Mouse (Mus musculus) liver, embryonic 14.5 days (tissue): ENCODE results near the gene Crocc. TPM values are rescaled to one million over a fixed set of nuclear protein-coding genes. Genes with fewer than 3 reads are reported as not detected.

Source experiments
- ATAC-seq: fragments of 200-750 bp; cut with Nextera tagmentation; 2 replicates; pipeline ENCODE4 v1.8.0; 2017; ENCODE audit warnings: moderate number of reproducible peaks, mild to moderate bottlenecking, moderate library complexity; ENCODE audit not compliant: insufficient read depth
- DNase-seq, 3 experiments: peaks; one replicate each; pipeline ENCODE4 v3.0.0-alpha.2; 2012 to 2013; ENCODE audit warnings: low read depth in 3 of 3, low spot score in 3 of 3
- H3K27ac ChIP-seq: fragments of 300-500 bp; sonication (generic); 2 replicates; pipeline ENCODE4 v1.5.1; 2014; ENCODE audit warnings: moderate library complexity, mild to moderate bottlenecking, control low read depth, inconsistent platforms
- H3K27me3 ChIP-seq: fragments of 300-500 bp; sonication (generic); 2 replicates; pipeline ENCODE4 v1.6.1; 2014; ENCODE audit warnings: mild to moderate bottlenecking, low read length, moderate library complexity; ENCODE audit not compliant: control insufficient read depth, insufficient read depth
- H3K36me3 ChIP-seq: fragments of 300-500 bp; sonication (generic); replicated peaks from 2 replicates; pipeline ENCODE4 v1.6.1; 2014; ENCODE audit warnings: low read depth; ENCODE audit not compliant: control insufficient read depth, insufficient read depth
- H3K4me1 ChIP-seq, 2 experiments: fragments of 200-500 bp in 1 of 2; fragments of 300-500 bp in 1 of 2; sonication (generic) in 1 of 2; replicated peaks; 2 replicates each; pipeline ENCODE4 v1.6.1; 2012 to 2014; ENCODE audit warnings: antibody characterized with exemption in 1 of 2, inconsistent platforms in 1 of 2, low read length in 1 of 2; ENCODE audit not compliant: control insufficient read depth in 2 of 2, insufficient read depth in 2 of 2
- H3K4me2 ChIP-seq: fragments of 300-500 bp; sonication (generic); 2 replicates; pipeline ENCODE4 v1.6.1; 2014; ENCODE audit warnings: low read depth, mild to moderate bottlenecking, control low read depth, moderate library complexity
- H3K4me3 ChIP-seq, 2 experiments: fragments of 200-500 bp in 1 of 2; fragments of 300-500 bp in 1 of 2; sonication (generic) in 1 of 2; 2 replicates each; pipeline ENCODE4 v1.5.1; 2012 to 2014; ENCODE audit warnings: low read depth in 2 of 2, low read length in 2 of 2, mild to moderate bottlenecking in 2 of 2, control low read depth in 1 of 2, inconsistent platforms in 1 of 2, moderate library complexity in 1 of 2; ENCODE audit not compliant: insufficient read depth in 1 of 2
- H3K9ac ChIP-seq: fragments of 300-500 bp; sonication (generic); replicated peaks from 2 replicates; pipeline ENCODE4 v1.6.1; 2014; ENCODE audit warnings: mild to moderate bottlenecking, control low read depth, moderate library complexity
- H3K9me3 ChIP-seq: fragments of 300-500 bp; sonication (generic); 2 replicates; pipeline ENCODE4 v1.6.1; 2016; ENCODE audit warnings: low read length, mixed read lengths; ENCODE audit not compliant: control insufficient read depth
- CTCF ChIP-seq: IDR thresholded peaks from 2 replicates; pipeline ENCODE4 v1.5.1; 2016; ENCODE audit warnings: antibody characterized with exemption, low read depth, control low read depth
- EP300 ChIP-seq: IDR thresholded peaks from 2 replicates; pipeline ENCODE4 v1.6.1; 2016; ENCODE audit warnings: antibody characterized with exemption, low read depth
- WGBS: fragments of 180-500 bp; shearing (Covaris S2); extraction: QIAGEN DNeasy Blood & Tissue Kit; methylation state at CpG from one replicate; pipeline ENCODE4 v1.1.7; 2014; ENCODE audit not compliant: insufficient replicate concordance; 5-methylcytosine and 5-hydroxymethylcytosine counted together
- polyA plus RNA-seq, 2 experiments: library from polyadenylated mRNA; depleted of rRNA in 1 of 2; stranded (reverse) in 1 of 2; unstranded in 1 of 2; fragments of >200 nt; fragmentation: Nextera tagmentation in 1 of 2; extraction: Ambion mirVana in 1 of 2; gene quantifications; 2 replicates each; pipeline versions ENCODE4 v1.2.1 to v1.2.3; 2012 to 2014

Gene Crocc
- polyA plus RNA-seq, 2 experiments, result 0.53 to 1.7 TPM

DNA sequence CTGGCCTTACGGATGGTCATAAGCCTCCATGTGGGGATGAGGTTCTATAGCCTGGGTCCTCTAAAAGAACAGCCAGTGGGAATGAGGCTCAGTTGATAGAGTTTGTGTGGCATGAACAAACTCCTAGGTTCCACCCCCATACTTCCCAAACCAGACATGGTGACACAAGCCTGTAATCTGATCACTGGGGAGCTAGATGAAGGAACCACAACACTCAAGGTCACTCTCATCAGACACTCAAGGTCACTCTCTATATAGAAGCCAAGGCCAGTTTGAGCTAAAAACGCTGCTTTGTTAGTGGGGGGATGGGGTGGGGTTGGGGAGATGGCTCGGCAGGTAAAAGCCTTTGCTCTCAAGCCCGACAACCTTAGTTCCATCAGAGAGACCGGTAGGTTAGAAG is 39.6 kb upstream of the Crocc start:
- WGBS, result 63% methylated on average over 5 of the region's 5 CpGs
- no peak for DNase-seq
- Histone ChIP-seq H3K9me3 (no peaks in the 10 kb centered on the region), H3K4me3 (no peak overlapping the region), H3K27me3 (no peaks in the 10 kb centered on the region), H3K36me3 (no peaks in the 10 kb centered on the region), H3K4me1 (peaks cover 7 to 13% of the 10 kb centered on the region in 2 experiments; a peak in 3 of 4 replicates), H3K9ac (no peak overlapping the region), H3K4me2 (no peak overlapping the region), H3K27ac (no peak overlapping the region)
- no peak for TF ChIP-seq EP300
- TF ChIP-seq CTCF, result no peak
- ATAC-seq, result no peak

DNA sequence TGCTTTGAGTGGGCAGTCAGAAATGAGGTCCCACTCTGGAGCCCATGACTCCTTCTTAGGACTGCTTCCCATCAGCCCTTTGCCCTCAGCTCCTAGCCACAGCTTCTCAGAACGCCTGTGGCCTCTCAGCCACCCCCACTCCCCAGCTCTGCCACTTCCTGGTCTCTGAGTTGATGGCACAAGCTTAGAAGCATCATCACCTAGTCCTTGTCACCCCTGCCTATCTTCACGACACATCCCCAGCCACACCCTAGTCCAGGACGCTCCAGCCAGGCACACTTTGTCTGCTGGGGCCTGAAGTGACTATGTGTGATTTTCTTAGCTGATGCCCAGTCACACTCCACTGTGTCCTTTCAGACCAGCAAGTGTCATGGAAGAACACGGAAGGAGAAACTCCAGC is 38.6 kb upstream of the Crocc start:
- no peaks in the 10 kb centered on the region for H3K9me3 ChIP-seq
- H3K9ac ChIP-seq, result no peak overlapping the region
- H3K27me3 ChIP-seq, result no peaks in the 10 kb centered on the region
- no peak overlapping the region for H3K4me2 ChIP-seq
- 7% methylated on average over 4 of the region's 4 CpGs for WGBS
- H3K27ac ChIP-seq, result no peak overlapping the region
- no peaks in the 10 kb centered on the region for H3K36me3 ChIP-seq
- ATAC-seq (peak; percentile 61), DNase-seq (no peak)
- H3K4me1 ChIP-seq, result peaks cover 7 to 13% of the 10 kb centered on the region in 2 experiments; a peak in 3 of 4 replicates
- TF ChIP-seq EP300 (no peak), CTCF (no peak)
- H3K4me3 ChIP-seq, result no peak overlapping the region

DNA sequence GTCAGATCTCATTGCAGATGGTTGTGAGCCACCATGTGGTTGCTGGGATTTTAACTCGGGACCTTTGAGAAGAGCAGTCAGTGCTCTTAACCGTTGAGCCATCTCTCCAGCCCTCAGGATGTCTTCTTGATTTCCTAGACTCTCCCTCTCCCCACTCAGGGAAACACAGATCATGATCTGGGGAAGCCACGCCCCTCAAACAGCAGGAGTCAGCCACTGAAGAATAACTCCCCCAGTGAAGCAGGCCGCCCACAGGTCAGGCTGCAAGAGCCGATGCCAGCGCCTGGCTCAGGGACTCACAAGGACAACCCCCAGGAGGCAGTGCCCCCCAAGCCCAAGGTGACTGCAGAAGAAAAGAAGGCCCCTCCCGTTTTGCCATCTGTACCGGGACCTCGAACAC is 36.4 kb upstream of the Crocc start:
- no peak for ATAC-seq
- no peak for DNase-seq
- Histone ChIP-seq H3K4me1 (peaks cover 7 to 13% of the 10 kb centered on the region in 2 experiments; a peak in 3 of 4 replicates), H3K4me2 (no peak overlapping the region), H3K27me3 (no peaks in the 10 kb centered on the region), H3K9ac (no peak overlapping the region), H3K27ac (no peak overlapping the region), H3K4me3 (no peak overlapping the region), H3K9me3 (no peaks in the 10 kb centered on the region), H3K36me3 (no peaks in the 10 kb centered on the region)
- TF ChIP-seq EP300, result no peak
- TF ChIP-seq CTCF, result no peak
- 27% methylated on average over 9 of the region's 9 CpGs for WGBS

DNA sequence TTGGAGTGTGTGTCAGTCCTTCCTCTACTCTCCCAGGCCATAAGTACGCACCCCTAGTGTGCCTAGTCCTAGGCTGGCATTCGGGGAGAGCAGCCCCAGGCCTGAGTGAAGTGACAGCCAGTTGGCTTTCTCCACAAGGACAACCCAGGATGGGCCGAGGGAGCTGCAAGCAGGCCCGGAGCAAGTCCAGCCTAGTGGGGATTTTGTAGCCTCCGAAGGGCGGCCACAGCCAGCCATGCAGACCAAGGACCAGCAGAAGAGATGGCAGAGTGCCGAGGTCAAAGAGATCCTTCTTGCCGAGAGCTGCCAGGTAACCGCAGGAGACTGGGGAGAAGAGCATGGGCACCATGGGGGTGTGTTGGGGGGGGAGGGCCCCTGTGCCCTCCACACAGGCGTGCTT is 34.7 kb upstream of the Crocc start:
- Histone ChIP-seq H3K4me2 (no peak overlapping the region), H3K9me3 (no peaks in the 10 kb centered on the region), H3K4me3 (no peak overlapping the region), H3K9ac (no peak overlapping the region), H3K27me3 (no peaks in the 10 kb centered on the region), H3K27ac (no peak overlapping the region), H3K4me1 (peaks cover 7 to 13% of the 10 kb centered on the region in 2 experiments; a peak in 3 of 4 replicates), H3K36me3 (no peaks in the 10 kb centered on the region)
- 72% methylated on average over 10 of the region's 10 CpGs for WGBS
- TF ChIP-seq CTCF (no peak), EP300 (no peak)
- ATAC-seq, result no peak
- DNase-seq, result no peak

DNA sequence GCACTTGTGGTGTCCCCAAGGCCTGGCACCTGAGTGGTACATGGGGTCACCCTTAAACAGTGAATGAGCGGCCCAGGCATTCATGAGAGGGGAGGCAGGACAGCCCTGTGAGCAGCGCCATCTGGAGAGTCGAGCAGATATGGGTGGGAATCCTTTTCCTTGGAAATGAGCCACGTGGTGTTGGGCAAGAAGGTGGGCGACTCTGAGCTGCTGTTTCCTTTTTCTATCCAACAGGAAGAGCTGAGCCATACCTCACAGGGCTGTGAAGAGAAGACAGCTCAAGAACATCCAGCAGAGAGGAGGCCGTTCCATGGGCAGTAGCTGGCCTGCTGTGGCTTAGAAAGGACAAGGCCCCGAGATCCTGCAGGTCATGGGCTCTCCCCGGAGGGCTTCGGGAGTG is 28.4 kb upstream of the Crocc start:
- H3K27me3 ChIP-seq, result no peaks in the 10 kb centered on the region
- peaks cover 0 to 6% of the 10 kb centered on the region in 2 experiments; a peak in 1 of 4 replicates for H3K4me1 ChIP-seq
- no peak for TF ChIP-seq CTCF
- no peak for TF ChIP-seq EP300
- no peak overlapping the region for H3K27ac ChIP-seq
- H3K9me3 ChIP-seq, result no peaks in the 10 kb centered on the region
- no peak overlapping the region for H3K4me2 ChIP-seq
- WGBS, result 52% methylated on average over 9 of the region's 9 CpGs
- DNase-seq, result no peak
- H3K9ac ChIP-seq, result no peak overlapping the region
- ATAC-seq, result no peak
- H3K4me3 ChIP-seq, result no peak overlapping the region
- H3K36me3 ChIP-seq, result no peaks in the 10 kb centered on the region
